Mouse (Mus musculus) limb, embryonic 14.5 days (tissue): ENCODE measurements around the gene Pde4b. TPM values are rescaled to one million over a fixed set of nuclear protein-coding genes. Genes with fewer than 3 reads are reported as not detected.

Experiments used
- ATAC-seq: fragments of 200-750 bp; cut with Nextera tagmentation; 2 replicates; pipeline ENCODE4 v1.8.0; 2017; ENCODE audit warnings: low read depth, moderate number of reproducible peaks, moderate TSS enrichment; ENCODE audit not compliant: low FRiP score
- DNase-seq: peaks from one replicate; pipeline ENCODE4 v3.0.0-alpha.2; 2015; ENCODE audit warnings: low spot score
- H3K27ac ChIP-seq: fragments of 300-500 bp; sonication (generic); replicated peaks from 2 replicates; pipeline ENCODE4 v1.5.1; 2014; ENCODE audit warnings: low read depth, mild to moderate bottlenecking, low read length, moderate library complexity, mixed read lengths
- H3K27me3 ChIP-seq: fragments of 300-500 bp; sonication (generic); 2 replicates; pipeline ENCODE4 v1.6.1; 2014; ENCODE audit warnings: low read length, mixed read lengths; ENCODE audit not compliant: control insufficient read depth, insufficient read depth
- H3K36me3 ChIP-seq: fragments of 300-500 bp; sonication (generic); 2 replicates; pipeline ENCODE4 v1.6.1; 2014; ENCODE audit warnings: mild to moderate bottlenecking, low read length, moderate library complexity, mixed read lengths; ENCODE audit not compliant: control insufficient read depth, insufficient read depth
- H3K4me1 ChIP-seq: fragments of 300-500 bp; sonication (generic); 2 replicates; pipeline ENCODE4 v1.6.1; 2014; ENCODE audit warnings: antibody characterized with exemption, low read length, mixed read lengths; ENCODE audit not compliant: control insufficient read depth, insufficient read depth
- H3K4me2 ChIP-seq: fragments of 300-500 bp; sonication (generic); replicated peaks from 2 replicates; pipeline ENCODE4 v1.6.1; 2014; ENCODE audit warnings: low read depth, mild to moderate bottlenecking, low read length, moderate library complexity; ENCODE audit not compliant: severe bottlenecking
- H3K4me3 ChIP-seq: fragments of 300-500 bp; sonication (generic); replicated peaks from 2 replicates; pipeline ENCODE4 v1.5.1; 2014; ENCODE audit warnings: low read length
- H3K9ac ChIP-seq: fragments of 300-500 bp; sonication (generic); 2 replicates; pipeline ENCODE4 v1.6.1; 2014; ENCODE audit warnings: mild to moderate bottlenecking, low read depth, low read length, moderate library complexity; ENCODE audit not compliant: severe bottlenecking
- H3K9me3 ChIP-seq: fragments of 300-500 bp; sonication (generic); 2 replicates; pipeline ENCODE4 v1.6.1; 2016; ENCODE audit warnings: low read length; ENCODE audit not compliant: control insufficient read depth
- POLR2A ChIP-seq: fragments of 200-500 bp; IDR thresholded peaks from 2 replicates; pipeline ENCODE4 v1.8.0; 2012; ENCODE audit warnings: inconsistent platforms, mild to moderate bottlenecking, moderate library complexity, borderline replicate concordance; ENCODE audit not compliant: insufficient read depth, insufficient read length; ENCODE audit errors: extremely low read depth
- WGBS: fragments of 180-500 bp; shearing (Covaris S2); extraction: QIAGEN DNeasy Blood & Tissue Kit; methylation state at CpG from one replicate; pipeline ENCODE4 v1.1.7; 2014; 5-methylcytosine and 5-hydroxymethylcytosine counted together
- polyA plus RNA-seq, 2 experiments: library from polyadenylated mRNA; depleted of rRNA in 1 of 2; stranded (reverse) in 1 of 2; unstranded in 1 of 2; fragments of >200 nt; fragmentation: Nextera tagmentation in 1 of 2; extraction: Ambion mirVana in 1 of 2; gene quantifications; 2 replicates each; pipeline versions ENCODE4 v1.2.1 to v1.2.3; 2012 to 2014

Pde4b gene
- polyA plus RNA-seq, 2 experiments, result 14.4 to 18.3 TPM

DNA sequence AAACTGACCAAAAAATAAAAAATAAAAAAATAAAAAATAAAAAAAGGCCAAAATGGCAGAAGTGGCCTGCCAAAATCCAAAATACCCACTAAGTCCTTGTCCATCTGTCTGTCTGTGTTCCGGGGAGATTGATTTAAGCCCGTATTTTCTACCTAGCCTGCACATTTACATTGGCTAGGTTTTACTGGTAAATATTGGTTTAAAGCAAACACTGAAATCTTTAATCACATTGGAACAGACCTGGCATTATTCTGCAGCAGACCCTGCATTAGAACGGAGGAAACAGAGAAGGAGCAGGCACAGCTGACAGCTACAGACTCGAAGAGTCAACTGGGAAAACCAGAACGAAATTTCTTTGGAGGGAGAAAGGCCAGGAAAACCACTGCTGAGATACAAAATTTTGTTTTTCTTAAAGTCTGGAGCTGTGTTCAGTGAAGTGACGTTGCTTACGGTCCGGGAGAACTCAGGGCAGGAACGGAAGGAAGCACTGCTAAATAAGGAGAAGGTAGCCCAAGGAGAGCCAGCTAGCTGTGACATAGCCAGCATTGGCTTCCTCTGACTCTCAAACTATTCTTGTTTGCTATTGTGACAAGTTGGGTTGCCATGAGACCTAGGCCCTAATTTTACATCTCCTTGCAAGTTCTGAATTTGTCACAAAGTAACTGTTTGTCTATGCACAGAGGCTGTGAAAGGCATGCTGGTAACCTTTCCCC, 470.3 kb downstream of the Pde4b start:
- ATAC-seq, result no peak
- no peak for DNase-seq
- H3K4me3 ChIP-seq, result no peak overlapping the region
- peaks cover 6% of the 10 kb centered on the region for H3K4me1 ChIP-seq
- WGBS, result 64% methylated on average over 9 of the region's 9 CpGs
- no peaks in the 10 kb centered on the region for H3K27me3 ChIP-seq
- H3K9ac ChIP-seq, result no peak overlapping the region
- no peak for TF ChIP-seq POLR2A
- no peaks in the 10 kb centered on the region for H3K36me3 ChIP-seq
- peak overlapping the region; percentile 44; the same call in 1 of the 2 replicates for H3K27ac ChIP-seq
- no peak overlapping the region for H3K4me2 ChIP-seq
- no peaks in the 10 kb centered on the region for H3K9me3 ChIP-seq

DNA sequence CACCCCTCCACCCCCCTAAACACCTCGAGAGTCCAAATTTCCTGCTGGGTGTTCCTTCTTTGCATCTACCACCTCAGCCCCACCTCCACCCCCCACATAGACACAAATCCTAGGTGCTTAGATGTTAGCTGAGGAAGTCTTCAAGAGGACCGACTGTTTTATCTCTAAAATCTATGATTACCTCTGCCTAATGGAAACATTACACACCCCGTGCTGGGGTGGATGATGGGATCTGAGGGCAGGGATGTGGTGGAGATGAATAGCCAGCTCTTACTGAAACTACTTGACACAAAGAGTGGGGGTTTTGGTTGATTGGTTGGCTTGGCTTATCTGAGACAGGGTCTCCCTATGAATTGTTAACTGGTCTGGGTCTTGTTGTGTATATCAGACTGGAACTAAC, 471.0 kb downstream of the Pde4b start:
- no peak for TF ChIP-seq POLR2A
- DNase-seq (no peak), ATAC-seq (no peak)
- Histone ChIP-seq H3K9me3 (no peaks in the 10 kb centered on the region), H3K27ac (no peak overlapping the region), H3K9ac (no peak overlapping the region), H3K4me1 (peaks cover 6% of the 10 kb centered on the region), H3K27me3 (no peaks in the 10 kb centered on the region), H3K4me2 (no peak overlapping the region), H3K36me3 (no peaks in the 10 kb centered on the region), H3K4me3 (no peak overlapping the region)
- WGBS, result 47% methylated on average over 3 of the region's 3 CpGs

DNA sequence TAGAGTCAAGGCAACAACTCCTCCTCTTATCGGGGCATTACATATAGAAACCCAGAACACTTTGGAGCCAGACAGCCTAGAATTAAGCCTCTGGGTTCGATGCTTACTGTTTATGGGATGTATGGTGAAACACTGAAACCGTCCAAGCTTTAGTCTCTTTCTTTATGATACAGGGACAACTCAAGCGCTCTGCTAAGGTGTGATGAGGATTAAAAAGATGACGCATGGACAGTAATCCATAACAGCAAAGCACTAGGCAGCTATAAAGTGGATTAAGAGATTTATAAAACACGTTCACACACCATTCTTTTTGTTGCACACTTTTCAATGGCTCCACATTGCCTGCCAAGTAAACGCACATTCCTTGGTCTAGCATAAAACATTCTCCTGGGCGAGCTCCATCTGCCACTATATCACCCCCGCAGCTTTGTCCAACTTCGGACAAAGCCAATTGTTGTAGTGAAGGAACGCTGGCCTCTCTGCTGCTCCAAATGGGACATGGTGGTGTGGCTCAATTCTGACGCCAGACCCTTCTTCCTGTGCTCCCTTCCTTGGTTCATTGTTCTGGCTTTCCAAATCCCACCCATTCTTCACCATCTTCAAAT, 473.4 kb downstream of the Pde4b start:
- H3K4me1 ChIP-seq, result peaks cover 6% of the 10 kb centered on the region
- no peaks in the 10 kb centered on the region for H3K36me3 ChIP-seq
- no peak for DNase-seq
- 63% methylated on average over 12 of the region's 12 CpGs for WGBS
- H3K4me3 ChIP-seq, result no peak overlapping the region
- no peak for TF ChIP-seq POLR2A
- H3K9ac ChIP-seq, result no peak overlapping the region
- ATAC-seq, result peak; percentile 29; the same call in 1 of the 2 replicates
- no peak overlapping the region for H3K27ac ChIP-seq
- H3K4me2 ChIP-seq, result no peak overlapping the region
- H3K9me3 ChIP-seq, result no peaks in the 10 kb centered on the region
- no peaks in the 10 kb centered on the region for H3K27me3 ChIP-seq

DNA sequence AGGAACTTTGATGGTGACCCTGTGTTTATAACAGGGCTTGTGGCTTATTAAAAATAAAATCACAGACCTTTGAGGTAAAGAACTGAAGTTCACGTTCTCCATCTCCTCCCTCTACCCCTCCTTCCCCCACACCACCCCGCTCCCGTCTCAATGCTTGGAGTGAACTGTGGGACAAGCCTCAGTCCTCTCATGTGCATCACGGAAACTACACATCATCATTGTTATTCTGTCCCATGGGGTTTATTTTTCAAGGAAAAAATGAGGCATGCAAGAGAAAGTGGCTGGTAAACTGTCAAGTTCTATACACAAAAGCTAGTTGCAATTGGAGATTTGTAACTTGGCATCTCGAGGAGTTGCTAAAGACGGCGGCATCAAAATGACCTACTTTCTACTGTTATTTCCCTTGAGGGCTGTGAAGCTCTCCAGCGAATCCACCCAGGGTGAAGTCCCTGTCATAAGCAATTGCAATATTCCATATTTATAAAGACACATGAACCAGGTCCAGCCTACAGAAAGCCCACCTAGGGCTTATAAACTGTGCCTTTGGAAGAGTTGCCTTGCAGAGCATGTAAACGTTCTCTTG, 476.0 kb downstream of the Pde4b start:
- Histone ChIP-seq H3K27ac (no peak overlapping the region), H3K9ac (no peak overlapping the region), H3K27me3 (no peaks in the 10 kb centered on the region), H3K4me1 (peaks cover 12% of the 10 kb centered on the region), H3K36me3 (no peaks in the 10 kb centered on the region), H3K4me3 (no peak overlapping the region), H3K9me3 (no peaks in the 10 kb centered on the region), H3K4me2 (no peak overlapping the region)
- TF ChIP-seq POLR2A, result no peak
- 74% methylated on average over 9 of the region's 9 CpGs for WGBS
- no peak for DNase-seq
- no peak for ATAC-seq

DNA sequence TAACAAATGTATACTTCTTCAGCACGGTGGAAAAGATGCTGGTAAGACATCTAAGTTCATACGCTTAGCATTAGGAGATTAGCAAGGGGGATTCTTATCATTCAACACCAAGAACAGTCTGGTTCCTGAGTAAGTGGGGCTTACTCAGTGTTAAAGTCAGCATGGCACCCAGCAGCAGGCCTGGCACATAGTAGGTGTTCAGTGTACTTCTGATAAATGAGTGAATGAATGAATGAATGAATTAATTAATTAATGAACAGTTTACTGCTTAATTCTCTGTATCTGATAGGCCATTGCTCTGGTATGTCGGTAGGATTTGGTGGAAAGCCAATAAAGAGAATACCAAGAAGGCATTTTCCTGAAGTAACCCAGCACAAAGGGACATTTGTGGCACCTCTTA, 476.9 kb downstream of the Pde4b start:
- H3K27ac ChIP-seq, result no peak overlapping the region
- no peak for ATAC-seq
- WGBS, result 87% methylated on average over 3 of the region's 3 CpGs
- H3K4me2 ChIP-seq, result no peak overlapping the region
- DNase-seq, result no peak
- H3K9ac ChIP-seq, result no peak overlapping the region
- no peak for TF ChIP-seq POLR2A
- H3K4me3 ChIP-seq, result no peak overlapping the region
- H3K27me3 ChIP-seq, result no peaks in the 10 kb centered on the region
- H3K9me3 ChIP-seq, result no peaks in the 10 kb centered on the region
- no peaks in the 10 kb centered on the region for H3K36me3 ChIP-seq
- H3K4me1 ChIP-seq, result peaks cover 21% of the 10 kb centered on the region
